Mouse (Mus musculus): ENCODE data around the gene Ldlrap1.

The Ldlrap1 gene

DNA sequence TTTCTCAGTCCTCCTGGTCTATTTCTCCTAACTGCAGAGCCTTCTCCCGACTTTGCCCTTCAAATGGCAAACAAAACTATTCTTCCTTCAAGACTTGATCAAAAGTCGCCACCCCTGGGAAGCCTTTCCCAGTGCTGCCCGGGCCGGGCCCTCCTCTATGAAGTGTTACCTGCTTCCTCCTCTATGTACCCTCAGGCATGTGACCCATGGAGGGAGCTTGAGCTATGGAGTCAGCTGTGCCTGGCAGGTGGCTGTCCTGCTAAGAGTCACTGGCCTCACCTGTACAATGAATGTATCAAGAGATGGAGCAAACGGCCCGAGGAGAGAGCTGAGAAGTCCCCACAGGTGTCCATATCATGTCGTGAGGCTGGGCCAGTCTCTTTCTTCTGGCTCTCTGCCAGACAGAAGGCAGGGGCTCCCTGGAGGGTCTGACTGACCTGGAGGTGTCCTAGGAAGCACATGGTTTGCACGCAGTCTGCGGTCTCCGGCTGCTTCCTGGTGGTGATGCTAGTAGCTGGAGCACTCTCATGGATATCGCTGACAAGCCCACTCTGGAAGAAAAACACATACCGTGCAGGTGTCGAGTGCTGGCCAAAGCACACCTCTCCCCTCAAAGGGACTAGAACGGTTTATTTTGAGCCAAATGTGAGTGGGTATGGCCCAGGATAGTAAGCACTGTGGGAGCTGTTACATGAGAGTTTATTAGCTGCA is 7.6 kb upstream of the Ldlrap1 start:
- DNase-seq (ENCODE audit: low spot score in 2 of 2), result no peak

DNA sequence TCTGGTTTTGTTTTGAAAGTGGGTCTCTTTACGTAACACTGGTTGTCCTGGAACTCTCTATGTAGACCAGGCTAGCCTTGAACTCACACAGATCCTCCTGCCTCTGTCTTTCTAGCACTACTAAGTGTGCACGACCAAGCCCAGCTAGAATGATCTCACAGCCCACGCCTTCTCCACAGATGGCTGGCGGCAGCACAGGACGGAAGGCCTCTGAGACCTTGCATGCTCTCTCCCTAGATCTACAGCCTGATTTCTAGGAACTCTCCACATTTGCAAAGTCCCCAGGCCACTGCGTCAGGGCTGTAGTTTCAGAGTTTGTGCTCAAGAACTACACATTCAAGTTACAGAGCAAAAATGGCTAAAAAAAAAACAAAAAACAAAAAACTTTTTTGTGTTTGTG is 6.3 kb upstream of the Ldlrap1 start:
- DNase-seq (ENCODE audit: low spot score in 2 of 2), result no peak

DNA sequence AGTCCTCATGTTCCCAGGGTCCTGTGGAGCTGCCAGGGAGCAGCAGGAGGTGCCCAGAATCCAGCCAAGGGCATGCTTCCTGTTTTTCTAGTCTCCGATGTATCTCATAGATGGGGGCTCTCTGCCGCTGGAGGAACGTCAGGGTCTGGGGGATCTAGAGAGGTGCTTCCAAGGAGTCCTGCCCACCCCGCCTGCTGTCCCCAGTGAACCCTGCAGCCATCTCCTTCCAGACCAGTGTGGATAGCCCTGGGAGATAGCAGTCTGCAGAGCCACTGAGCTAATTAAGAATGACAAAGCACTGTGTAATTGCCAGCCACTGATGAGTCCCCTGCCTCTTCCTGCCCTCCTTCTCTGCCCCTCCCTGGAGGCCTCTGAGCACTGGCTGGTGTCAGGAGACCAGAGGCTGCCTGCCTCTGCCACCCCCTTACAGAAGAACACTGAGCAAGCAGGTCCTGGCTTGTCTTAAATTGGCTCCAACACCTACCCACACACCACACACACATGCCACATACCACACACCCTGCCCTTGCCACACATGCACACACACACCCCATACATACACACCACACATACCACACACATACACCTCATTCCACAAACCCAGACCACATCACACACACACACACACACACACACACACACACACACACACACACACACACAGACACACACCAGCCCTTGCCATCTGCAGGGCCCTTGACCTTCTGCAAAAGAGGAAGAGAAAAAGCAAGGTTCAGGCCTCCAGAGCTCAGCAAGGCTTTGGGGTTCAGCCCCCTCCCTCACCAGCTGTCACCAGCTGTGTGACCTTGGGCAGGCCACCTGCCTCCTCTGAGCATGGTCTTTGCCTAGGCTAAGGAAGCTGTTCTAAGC is 5.2 kb upstream of the Ldlrap1 start:
- DNase-seq (ENCODE audit: low spot score in 2 of 2), result no peak

DNA sequence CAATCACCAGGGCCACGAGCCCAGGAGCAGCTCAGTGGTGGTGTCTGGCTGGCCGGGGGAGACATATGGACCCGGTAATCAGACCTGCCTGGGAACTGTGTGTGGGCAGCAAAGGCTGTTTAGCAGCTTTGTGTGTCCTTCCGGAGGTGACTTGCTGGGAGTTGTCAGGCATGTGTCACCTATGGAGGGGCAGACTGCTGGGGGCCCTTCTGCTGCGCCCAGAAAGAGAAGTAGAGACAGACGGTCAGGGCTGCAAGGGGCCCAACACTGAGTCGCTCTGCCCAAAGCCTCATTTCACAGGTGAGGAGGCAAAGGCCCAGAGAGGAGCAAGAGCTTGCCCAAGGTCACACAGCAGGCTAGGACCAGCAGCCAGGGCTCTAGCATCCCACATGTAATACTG is 2.1 kb upstream of the Ldlrap1 start:
- DNase-seq (ENCODE audit: low spot score in 2 of 2), result no peak

DNA sequence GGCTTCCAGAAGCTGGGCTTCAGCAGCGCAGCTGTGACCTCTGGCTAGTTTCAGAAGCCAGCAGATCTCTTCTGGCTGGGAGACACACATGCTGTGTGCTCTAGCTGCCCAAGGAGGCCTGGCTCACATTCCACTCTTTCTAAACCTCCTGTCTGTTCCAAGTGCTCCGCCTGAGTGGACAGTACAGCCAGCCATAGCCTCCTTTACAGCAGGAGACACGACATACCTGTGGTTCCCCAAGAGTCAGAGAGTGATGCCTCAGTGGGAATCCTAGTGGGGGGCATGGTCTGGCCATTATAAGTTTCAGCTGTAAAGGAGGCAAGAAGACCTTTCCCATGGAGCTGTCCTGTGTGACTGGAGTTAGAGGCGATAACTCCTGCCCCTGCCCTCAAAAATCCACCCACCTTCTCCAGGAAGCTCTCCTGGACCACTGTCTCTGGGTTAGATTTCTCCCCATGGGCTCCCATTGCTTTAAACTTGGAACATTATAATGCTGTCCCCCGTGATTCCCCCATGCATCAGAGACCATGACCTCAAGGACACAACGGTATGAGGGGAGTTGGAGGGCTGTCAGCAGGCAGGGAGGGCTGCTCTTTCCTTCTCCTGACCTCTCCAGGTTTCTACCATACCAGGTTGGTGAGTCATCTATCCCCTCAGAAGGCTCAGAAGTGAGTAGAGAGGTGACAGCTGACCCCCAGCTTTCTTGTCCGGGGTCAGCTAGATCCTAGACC is 1.4 kb upstream of the Ldlrap1 start:
- no peak for DNase-seq (ENCODE audit: low spot score in 2 of 2)

DNA sequence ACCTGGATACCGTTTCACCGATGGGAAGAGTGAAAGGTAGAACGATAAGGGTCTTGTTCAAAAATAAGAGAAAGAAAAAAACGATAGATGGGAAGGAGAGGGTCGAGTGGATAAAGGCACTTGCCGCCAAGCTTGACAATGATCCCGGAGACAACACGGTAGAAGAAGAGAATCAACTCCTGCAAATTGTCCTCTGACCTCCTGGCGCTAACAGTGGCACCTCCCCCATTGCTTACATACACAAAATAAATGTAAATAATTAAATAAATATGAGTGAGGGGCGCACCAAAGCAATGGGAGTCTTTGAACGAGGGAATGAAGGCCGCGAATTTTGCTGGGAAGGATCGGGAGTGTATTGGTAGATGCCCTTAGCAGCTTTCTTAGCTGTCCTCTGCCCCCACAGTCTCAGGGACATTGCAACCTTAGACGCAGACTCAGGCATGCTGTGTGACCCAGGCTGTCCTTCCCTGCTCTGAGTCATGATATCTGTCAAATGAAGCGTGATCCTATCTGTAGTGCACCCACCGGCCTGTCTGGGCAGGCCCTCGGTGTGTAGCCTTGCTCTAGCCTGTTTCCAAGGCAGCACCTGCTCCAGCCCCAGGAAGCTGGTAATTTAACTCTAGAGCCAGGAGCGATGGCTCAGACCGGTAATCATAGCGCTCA is 533 bp upstream of the Ldlrap1 start:
- DNase-seq (ENCODE audit: low spot score in 2 of 2), result peak; percentile 64 to 72

DNA sequence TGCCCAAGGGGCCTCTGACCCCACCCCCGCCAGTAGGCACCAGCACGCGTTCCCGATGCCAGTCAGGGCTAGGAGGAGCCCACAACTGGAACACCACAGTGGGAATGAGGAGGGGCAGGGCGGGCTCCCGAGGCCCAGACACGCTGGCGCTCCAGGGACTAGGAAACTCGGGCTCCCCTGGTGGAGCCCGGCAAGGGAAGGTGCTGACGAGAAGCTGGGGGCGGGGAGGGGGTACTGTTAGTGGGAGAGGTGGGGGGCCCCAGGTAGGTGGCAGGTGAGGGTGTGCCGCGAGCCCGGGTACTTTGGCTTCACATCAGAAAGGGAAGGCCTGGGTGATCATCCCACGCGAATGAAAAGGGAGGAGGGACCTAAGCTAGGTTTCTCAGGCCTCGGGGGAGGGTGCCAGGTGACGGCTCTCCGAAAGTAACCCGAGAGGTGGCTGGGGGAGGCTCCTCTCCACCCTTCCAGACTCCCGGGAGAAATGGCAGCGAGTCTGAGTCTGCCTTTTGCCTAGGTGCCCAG is 859 bp downstream of the Ldlrap1 start:
- DNase-seq (ENCODE audit: low spot score in 2 of 2), result peak in 1 of 2 experiments; percentile 56

DNA sequence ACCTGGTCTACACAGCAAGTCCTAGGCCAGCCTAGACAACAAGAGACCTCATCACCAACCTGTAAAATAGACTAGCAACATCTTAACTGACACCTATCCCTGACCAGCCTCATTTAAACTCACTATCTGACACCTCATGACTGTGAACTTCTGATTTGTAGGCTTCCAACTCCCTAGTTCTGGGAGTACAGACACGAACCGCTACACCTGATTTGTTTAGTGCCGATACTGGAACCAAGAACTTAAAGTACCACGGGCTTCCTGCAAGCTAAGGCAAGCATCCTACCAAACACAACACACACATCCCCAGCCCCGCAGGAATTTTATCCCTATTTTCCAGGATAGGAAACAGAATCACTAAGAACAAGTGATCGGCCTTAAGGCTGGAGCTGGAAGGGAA is 1.5 kb downstream of the Ldlrap1 start:
- no peak for DNase-seq (ENCODE audit: low spot score in 2 of 2)

DNA sequence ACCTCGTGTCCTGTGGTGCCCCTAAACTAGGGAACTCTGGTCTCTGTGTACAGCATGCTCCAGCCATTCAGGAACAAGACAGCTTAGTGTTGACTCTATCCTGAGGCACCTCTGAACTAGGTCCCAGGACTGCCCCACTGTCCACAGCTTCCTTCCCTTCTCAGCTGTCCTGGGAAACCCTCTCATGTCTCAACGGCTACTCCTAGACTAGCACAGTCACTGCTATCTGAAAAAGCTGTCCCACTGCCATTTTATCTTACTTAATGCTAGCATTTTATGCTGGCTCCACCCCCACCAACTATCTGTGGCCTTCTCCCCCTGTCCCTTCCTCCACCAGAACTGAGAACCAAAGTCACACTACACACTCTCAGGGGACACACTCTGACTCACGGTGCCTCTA is 3.5 kb downstream of the Ldlrap1 start:
- DNase-seq (ENCODE audit: low spot score in 2 of 2), result no peak

DNA sequence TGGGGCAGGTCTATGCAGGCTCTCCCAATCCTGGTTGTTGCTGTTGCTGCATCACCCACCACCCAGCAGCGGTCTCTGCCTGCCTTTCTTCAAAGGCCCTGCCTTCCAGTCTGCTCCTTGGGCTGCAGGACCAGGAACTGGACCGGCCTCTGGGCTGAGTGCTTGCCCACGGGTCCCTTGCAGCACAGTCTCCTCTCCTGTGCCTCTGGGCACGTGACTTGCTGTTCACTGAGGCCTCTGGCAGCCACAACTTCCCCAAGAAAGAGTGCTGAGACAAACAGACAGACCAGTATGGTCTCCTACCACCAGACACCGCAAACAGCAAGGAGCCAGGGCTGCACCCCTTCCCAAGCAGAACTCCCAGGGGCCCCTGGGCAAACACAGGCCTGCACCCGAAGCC is 5.5 kb downstream of the Ldlrap1 start:
- DNase-seq (ENCODE audit: low spot score in 2 of 2), result peak in 1 of 2 experiments; percentile 40

DNA sequence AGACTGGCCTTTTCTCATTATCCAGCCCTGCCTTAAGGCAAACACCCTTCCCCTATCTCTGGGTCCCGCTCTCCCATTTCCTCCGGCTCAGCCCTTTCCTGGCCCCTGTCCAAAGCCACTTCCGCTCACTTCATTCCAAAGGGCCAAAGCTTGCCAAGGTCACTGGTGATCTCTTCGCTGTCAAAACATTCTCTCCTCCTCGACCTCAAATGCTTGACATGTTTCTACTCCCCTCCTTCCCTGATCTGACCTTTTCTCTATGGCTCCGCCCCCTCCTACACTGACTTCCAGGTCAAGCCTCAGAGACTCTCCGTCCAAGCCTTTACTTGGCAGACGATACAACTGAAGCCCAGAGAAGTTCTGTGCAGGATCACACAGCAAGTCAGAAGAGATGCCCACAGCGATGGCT is 7.0 kb downstream of the Ldlrap1 start:
- peak; percentile 56 to 79 for DNase-seq (ENCODE audit: low spot score in 2 of 2)

DNA sequence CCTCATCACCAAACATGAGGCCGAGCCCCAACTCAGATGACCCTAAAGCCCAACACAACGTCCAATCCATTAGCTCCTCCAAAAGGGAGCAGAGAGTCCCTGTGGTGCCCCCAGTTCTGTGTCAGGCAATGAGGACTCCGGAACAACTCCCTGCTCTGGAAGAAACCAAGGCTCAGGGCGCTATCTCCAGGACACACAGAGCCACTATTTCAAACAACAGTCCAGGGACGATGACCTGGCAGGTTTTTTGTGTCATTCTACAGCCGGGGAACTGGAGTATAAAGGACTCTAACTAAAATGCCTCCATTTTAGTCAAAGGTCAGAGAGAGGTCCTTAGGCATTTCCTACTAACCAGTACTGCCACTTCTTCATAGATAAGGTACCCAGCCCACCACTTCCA is 7.5 kb downstream of the Ldlrap1 start:
- DNase-seq (ENCODE audit: low spot score in 2 of 2), result no peak

DNA sequence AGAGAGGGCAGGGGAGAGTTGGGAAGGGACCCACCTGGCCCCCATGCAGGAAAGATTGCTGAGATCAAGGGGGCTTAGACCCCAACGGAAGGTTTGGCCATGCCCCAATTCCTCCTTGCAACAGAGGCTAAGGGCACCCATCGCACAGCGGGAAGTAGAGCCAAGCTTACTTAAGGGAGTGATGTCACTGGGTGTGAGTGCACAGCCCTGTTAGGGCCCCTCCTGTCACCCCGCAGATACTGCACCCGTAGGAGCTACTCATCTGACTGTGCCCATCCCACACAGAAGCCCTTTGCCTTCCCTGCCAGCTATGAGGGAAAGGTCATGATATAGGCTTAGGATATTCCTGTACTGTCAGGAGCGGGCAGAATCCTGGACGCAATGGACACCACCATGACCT is 8.3 kb downstream of the Ldlrap1 start:
- no peak for DNase-seq (ENCODE audit: low spot score in 2 of 2)

DNA sequence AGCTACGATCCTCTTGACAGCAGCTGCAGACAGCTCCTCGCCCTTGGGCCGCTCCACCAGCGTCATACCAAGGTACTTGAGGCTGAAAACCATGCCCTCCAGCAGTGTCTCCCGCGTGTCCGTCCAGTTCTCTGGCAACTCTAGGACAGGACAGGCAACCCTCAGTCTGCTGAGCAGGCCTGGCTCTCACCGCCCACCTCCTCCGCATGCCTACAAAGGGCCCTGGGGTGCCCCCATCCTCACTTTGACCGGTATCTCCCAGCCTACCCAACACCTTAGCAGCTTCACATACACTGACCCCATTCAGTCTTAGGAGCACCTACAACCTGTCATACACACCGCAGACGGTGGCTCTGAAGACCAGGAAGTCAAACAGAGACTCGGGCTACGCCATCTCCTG is 8.9 kb downstream of the Ldlrap1 start:
- DNase-seq (ENCODE audit: low spot score in 2 of 2), result no peak

DNA sequence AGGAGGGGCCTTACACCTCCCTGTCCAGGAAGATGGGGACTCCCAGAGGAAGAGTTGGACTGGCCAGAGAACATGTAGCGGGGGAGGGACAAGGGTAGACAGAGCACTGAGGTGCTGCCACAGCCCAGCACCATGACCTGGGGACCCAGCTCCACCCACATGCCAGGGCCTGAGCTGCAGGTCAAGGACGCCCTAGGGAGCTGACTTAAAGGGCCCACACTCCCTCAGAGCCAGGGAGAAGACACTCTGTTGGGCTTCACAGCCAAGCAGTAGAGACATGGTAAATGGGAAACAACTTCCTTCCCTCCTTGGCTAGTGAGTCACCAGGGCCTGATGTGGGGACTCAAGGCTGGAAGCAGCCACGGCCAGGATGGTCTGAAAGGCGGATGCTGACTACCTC is 9.5 kb downstream of the Ldlrap1 start:
- no peak for DNase-seq (ENCODE audit: low spot score in 2 of 2)

DNA sequence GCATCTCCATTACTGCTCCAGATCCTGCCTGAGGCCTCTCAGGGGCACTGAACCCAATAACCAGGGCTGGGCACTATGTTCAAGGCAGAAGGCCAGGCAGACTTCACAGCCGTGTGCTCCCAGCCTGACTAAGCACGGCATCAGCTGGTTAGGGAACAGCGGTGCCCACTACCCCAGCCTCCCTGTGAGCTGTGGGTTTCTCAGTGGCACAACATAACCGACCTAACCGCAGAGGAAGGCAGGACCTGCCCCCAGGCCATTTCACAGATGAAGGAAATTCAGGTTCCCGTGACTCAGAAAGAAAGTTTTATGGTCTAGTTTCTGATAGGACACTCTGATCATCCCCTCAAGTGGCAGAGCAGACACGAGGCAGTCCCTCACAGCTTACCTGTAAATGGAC is 10.9 kb downstream of the Ldlrap1 start:
- no peak for DNase-seq (ENCODE audit: low spot score in 2 of 2)

DNA sequence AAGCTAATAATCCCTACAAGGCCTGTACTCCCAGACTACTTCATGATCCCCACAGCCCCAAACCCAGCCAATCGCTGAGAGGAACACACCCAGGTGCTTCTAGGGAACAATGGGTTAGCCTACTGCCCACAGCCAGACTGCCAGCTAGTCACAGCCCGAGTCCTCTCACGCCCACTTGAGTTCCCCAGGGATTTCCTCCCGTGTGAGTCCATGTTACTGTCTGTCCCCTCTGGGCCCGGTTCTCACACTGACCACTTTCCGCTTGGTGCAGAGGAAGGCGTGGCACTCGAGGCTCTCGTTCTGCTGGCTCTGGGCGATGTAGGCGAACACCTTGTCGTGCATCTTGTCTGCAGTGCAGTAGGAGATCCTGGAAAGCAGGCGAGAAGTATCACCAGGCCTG is 12.9 kb downstream of the Ldlrap1 start:
- no peak for DNase-seq (ENCODE audit: low spot score in 2 of 2)

DNA sequence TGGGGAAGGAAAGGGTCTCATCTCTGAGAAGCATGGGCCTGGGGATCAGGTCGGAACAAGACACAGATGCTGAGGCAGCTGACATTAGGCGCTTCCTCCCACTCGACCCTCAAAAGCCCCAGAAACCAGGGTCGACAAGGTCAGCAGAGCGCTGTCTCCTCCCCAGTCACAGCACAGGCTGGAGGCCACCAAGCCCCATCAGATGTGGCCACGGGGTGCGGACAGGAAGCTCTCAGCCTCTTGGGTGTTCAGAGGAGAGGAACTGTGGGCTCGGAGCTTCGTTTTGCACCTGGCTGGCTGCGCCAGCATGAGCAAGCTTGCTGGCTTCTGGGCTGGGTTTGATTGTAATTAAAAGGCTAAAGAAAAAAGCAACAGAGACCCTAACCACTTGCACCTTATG is 13.5 kb downstream of the Ldlrap1 start:
- no peak for DNase-seq (ENCODE audit: low spot score in 2 of 2)

DNA sequence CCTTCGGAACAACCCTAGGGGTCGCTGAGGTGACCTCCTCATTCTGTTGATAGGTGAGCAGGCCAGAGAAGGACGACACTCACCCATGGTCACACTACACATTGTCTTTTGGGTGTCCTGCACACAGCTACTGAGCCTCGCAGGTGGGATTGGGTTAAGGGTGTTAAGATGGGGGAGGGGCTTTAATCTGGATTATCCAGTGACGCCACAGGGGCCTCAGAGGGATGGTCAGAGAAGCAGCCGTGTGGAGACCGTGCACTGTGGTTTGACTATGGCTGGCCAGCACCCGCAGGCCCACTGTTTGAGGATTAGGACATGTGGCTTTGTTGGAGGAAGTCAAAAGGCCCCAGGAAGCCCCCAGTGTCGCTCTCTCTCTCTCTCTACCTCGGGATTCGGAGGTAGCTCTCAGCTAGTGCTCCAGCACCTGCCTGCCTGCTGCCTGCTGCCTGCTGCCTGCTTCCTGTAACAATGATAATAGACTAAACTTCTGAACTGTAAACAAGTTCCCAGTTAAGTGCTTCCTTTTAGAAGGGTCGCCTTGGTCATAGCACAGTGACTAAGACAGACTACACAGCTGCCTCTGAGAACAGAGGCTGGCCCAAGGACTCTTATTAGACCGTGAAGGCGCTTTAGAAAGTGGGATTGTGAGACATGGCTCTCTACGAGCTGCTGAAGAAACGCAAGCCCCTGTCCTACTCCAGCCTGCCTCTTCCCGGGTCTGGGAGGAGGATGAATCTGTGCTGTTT is 14.1 kb downstream of the Ldlrap1 start:
- no peak for DNase-seq (ENCODE audit: low spot score in 2 of 2)

DNA sequence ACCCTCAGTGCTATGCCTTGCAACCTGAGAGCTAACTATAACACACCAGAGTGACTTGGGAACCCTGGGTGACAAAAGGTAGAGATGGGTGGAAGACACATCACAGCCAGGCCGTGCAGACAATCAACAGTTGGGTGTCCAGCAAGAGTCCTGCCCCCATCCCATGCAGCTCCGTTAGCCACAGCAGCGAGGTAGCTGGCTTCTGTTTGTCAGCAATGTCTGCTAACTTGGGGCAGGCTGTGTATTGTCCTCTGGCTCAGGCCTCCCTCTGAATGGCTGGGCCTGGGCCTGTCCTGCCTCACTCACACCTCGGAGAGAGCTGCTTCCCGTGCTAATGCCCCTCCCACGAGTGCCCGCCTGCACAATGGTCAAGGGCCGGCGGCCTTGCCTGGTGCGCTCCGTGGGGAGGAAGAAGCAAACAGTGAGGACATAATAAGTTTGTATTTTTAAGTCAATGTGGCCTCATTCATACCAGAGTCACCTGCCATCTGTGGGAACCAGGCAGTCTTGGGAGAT is 14.9 kb downstream of the Ldlrap1 start:
- no peak for DNase-seq (ENCODE audit: low spot score in 2 of 2)
